Mouse (Mus musculus): ENCODE results near the gene Rbm15.

The Rbm15 gene

GRCm38 (mm10) chr3:107345033-107345725 is 11.7 kb upstream of the Rbm15 start:
- TF ChIP-seq GATA4 (IDR thresholded peaks at IDR 0.05; ENCODE audit: insufficient replicate concordance, low read length) = no peak

- TF ChIP-seq GATA4 (IDR thresholded peaks at IDR 0.05; ENCODE audit: insufficient replicate concordance, low read length) = no peak
Measured at GRCm38 (mm10) chr3:107343971-107344370, 10.5 kb upstream of the Rbm15 start.

GRCm38 (mm10) chr3:107334202-107334934 is 895 bp upstream of the Rbm15 start:
- TF ChIP-seq GATA4 (IDR thresholded peaks at IDR 0.05; ENCODE audit: insufficient replicate concordance, low read length) = no peak

- no peak for TF ChIP-seq GATA4 (IDR thresholded peaks at IDR 0.05; ENCODE audit: insufficient replicate concordance, low read length)
Measured at GRCm38 (mm10) chr3:107332960-107333380, 503 bp downstream of the Rbm15 start.

- TF ChIP-seq GATA4 (IDR thresholded peaks at IDR 0.05; ENCODE audit: insufficient replicate concordance, low read length) = peak; percentile 42; the same call in 1 of the 2 replicates
Measured at GRCm38 (mm10) chr3:107332127-107332959, 1.1 kb downstream of the Rbm15 start.

GRCm38 (mm10) chr3:107331746-107332126 is 1.7 kb downstream of the Rbm15 start:
- TF ChIP-seq GATA4 (IDR thresholded peaks at IDR 0.05; ENCODE audit: insufficient replicate concordance, low read length) = no peak

- TF ChIP-seq GATA4 (IDR thresholded peaks at IDR 0.05; ENCODE audit: insufficient replicate concordance, low read length) = no peak
Measured at GRCm38 (mm10) chr3:107330503-107331424, 2.7 kb downstream of the Rbm15 start.

GRCm38 (mm10) chr3:107326442-107326841 is 7.0 kb downstream of the Rbm15 start:
- no peak for TF ChIP-seq GATA4 (IDR thresholded peaks at IDR 0.05; ENCODE audit: insufficient replicate concordance, low read length)

GRCm38 (mm10) chr3:107321776-107322175 is 11.7 kb downstream of the Rbm15 start:
- no peak for TF ChIP-seq GATA4 (IDR thresholded peaks at IDR 0.05; ENCODE audit: insufficient replicate concordance, low read length)

- no peak for TF ChIP-seq GATA4 (IDR thresholded peaks at IDR 0.05; ENCODE audit: insufficient replicate concordance, low read length)
Measured at GRCm38 (mm10) chr3:107321141-107321540, 12.3 kb downstream of the Rbm15 start.

GRCm38 (mm10) chr3:107317338-107317737 is 16.1 kb downstream of the Rbm15 start:
- no peak for TF ChIP-seq GATA4 (IDR thresholded peaks at IDR 0.05; ENCODE audit: insufficient replicate concordance, low read length)

GRCm38 (mm10) chr3:107295672-107296360 is 37.7 kb downstream of the Rbm15 start:
- TF ChIP-seq GATA4 (IDR thresholded peaks at IDR 0.05; ENCODE audit: insufficient replicate concordance, low read length) = no peak

GRCm38 (mm10) chr3:107290764-107291381 is 42.6 kb downstream of the Rbm15 start, which contains the start of gene Slc16a4:
Gene Slc16a4 (plus strand): TSS chr3:107291230.
- TF ChIP-seq GATA4 (IDR thresholded peaks at IDR 0.05; ENCODE audit: insufficient replicate concordance, low read length) = no peak

Data from liver, adult (tissue).